Mouse (Mus musculus): ENCODE measurements around the gene Coq7.

GRCm38 (mm10) chr7:118498984-118499783 is 34.0 kb downstream of the Coq7 start:
- TF ChIP-seq CTCF (IDR thresholded peaks at IDR 0.05; ENCODE audit: borderline replicate concordance, extremely low read depth, insufficient read depth, insufficient read length) (no peak), POLR2A (IDR thresholded peaks at IDR 0.05; ENCODE audit: borderline replicate concordance, extremely low read depth, insufficient read depth, insufficient read length, poor library complexity, severe bottlenecking) (no peak)
